Mouse (Mus musculus) liver, embryonic 14.5 days (tissue): Measurements from ENCODE around the gene Fer1l4. TPM values are rescaled to one million over a fixed set of nuclear protein-coding genes. Genes with fewer than 3 reads are reported as not detected.

Source experiments
- ATAC-seq: fragments of 200-750 bp; cut with Nextera tagmentation; 2 replicates; pipeline ENCODE4 v1.8.0; 2017; ENCODE audit warnings: moderate number of reproducible peaks, mild to moderate bottlenecking, moderate library complexity; ENCODE audit not compliant: insufficient read depth
- DNase-seq, 3 experiments: peaks; one replicate each; pipeline ENCODE4 v3.0.0-alpha.2; 2012 to 2013; ENCODE audit warnings: low read depth in 3 of 3, low spot score in 3 of 3
- H3K27ac ChIP-seq: fragments of 300-500 bp; sonication (generic); 2 replicates; pipeline ENCODE4 v1.5.1; 2014; ENCODE audit warnings: moderate library complexity, mild to moderate bottlenecking, control low read depth, inconsistent platforms
- H3K27me3 ChIP-seq: fragments of 300-500 bp; sonication (generic); 2 replicates; pipeline ENCODE4 v1.6.1; 2014; ENCODE audit warnings: mild to moderate bottlenecking, low read length, moderate library complexity; ENCODE audit not compliant: control insufficient read depth, insufficient read depth
- H3K36me3 ChIP-seq: fragments of 300-500 bp; sonication (generic); replicated peaks from 2 replicates; pipeline ENCODE4 v1.6.1; 2014; ENCODE audit warnings: low read depth; ENCODE audit not compliant: control insufficient read depth, insufficient read depth
- H3K4me1 ChIP-seq, 2 experiments: fragments of 200-500 bp in 1 of 2; fragments of 300-500 bp in 1 of 2; sonication (generic) in 1 of 2; replicated peaks; 2 replicates each; pipeline ENCODE4 v1.6.1; 2012 to 2014; ENCODE audit warnings: antibody characterized with exemption in 1 of 2, inconsistent platforms in 1 of 2, low read length in 1 of 2; ENCODE audit not compliant: control insufficient read depth in 2 of 2, insufficient read depth in 2 of 2
- H3K4me2 ChIP-seq: fragments of 300-500 bp; sonication (generic); 2 replicates; pipeline ENCODE4 v1.6.1; 2014; ENCODE audit warnings: low read depth, mild to moderate bottlenecking, control low read depth, moderate library complexity
- H3K4me3 ChIP-seq, 2 experiments: fragments of 200-500 bp in 1 of 2; fragments of 300-500 bp in 1 of 2; sonication (generic) in 1 of 2; 2 replicates each; pipeline ENCODE4 v1.5.1; 2012 to 2014; ENCODE audit warnings: low read depth in 2 of 2, low read length in 2 of 2, mild to moderate bottlenecking in 2 of 2, control low read depth in 1 of 2, inconsistent platforms in 1 of 2, moderate library complexity in 1 of 2; ENCODE audit not compliant: insufficient read depth in 1 of 2
- H3K9ac ChIP-seq: fragments of 300-500 bp; sonication (generic); replicated peaks from 2 replicates; pipeline ENCODE4 v1.6.1; 2014; ENCODE audit warnings: mild to moderate bottlenecking, control low read depth, moderate library complexity
- H3K9me3 ChIP-seq: fragments of 300-500 bp; sonication (generic); 2 replicates; pipeline ENCODE4 v1.6.1; 2016; ENCODE audit warnings: low read length, mixed read lengths; ENCODE audit not compliant: control insufficient read depth
- CTCF ChIP-seq: IDR thresholded peaks from 2 replicates; pipeline ENCODE4 v1.5.1; 2016; ENCODE audit warnings: antibody characterized with exemption, low read depth, control low read depth
- EP300 ChIP-seq: IDR thresholded peaks from 2 replicates; pipeline ENCODE4 v1.6.1; 2016; ENCODE audit warnings: antibody characterized with exemption, low read depth
- WGBS: fragments of 180-500 bp; shearing (Covaris S2); extraction: QIAGEN DNeasy Blood & Tissue Kit; methylation state at CpG from one replicate; pipeline ENCODE4 v1.1.7; 2014; ENCODE audit not compliant: insufficient replicate concordance; 5-methylcytosine and 5-hydroxymethylcytosine counted together
- polyA plus RNA-seq, 2 experiments: library from polyadenylated mRNA; depleted of rRNA in 1 of 2; stranded (reverse) in 1 of 2; unstranded in 1 of 2; fragments of >200 nt; fragmentation: Nextera tagmentation in 1 of 2; extraction: Ambion mirVana in 1 of 2; gene quantifications; 2 replicates each; pipeline versions ENCODE4 v1.2.1 to v1.2.3; 2012 to 2014

Gene Fer1l4
- polyA plus RNA-seq, 2 experiments: not detected

- Histone ChIP-seq H3K4me1 (peaks cover 0 to 7% of the 10 kb centered on the region in 2 experiments; a peak in 3 of 4 replicates), H3K4me3 (no peak overlapping the region), H3K27ac (no peak overlapping the region), H3K4me2 (no peak overlapping the region), H3K27me3 (no peaks in the 10 kb centered on the region), H3K9ac (no peak overlapping the region), H3K9me3 (no peaks in the 10 kb centered on the region), H3K36me3 (peaks cover 32% of the 10 kb centered on the region)
- DNase-seq (no peak), ATAC-seq (no peak)
- WGBS: 76% methylated on average over 14 of the region's 14 CpGs
- TF ChIP-seq EP300 (no peak), CTCF (peak; percentile 25)
Observed at GRCm38 (mm10) chr2:155974087-155974731, 78.5 kb downstream of the Fer1l4 start.

DNA sequence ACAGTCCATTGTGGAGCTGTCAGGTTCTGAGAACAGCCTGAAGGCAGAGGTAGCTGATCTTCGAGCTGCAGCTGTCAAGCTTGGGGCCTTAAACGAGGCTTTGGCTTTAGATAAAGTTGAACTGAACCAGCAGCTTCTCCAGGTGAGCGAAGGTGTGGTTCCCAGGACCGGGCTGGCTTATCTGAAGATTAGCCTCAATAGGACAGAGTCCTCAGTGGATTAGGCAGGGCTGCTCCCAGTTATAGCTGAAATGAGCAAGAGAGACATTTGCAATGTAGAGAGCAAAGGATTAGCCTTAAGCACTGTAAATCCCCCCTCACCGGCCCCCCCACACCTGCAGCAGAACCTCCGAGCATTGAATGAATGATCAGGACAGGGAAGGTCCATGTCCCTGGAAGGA is 79.4 kb downstream of the Fer1l4 start:
- H3K4me2 ChIP-seq: no peak overlapping the region
- no peaks in the 10 kb centered on the region for H3K27me3 ChIP-seq
- H3K4me1 ChIP-seq: peaks cover 0 to 7% of the 10 kb centered on the region in 2 experiments; a peak in 3 of 4 replicates
- H3K9me3 ChIP-seq: no peaks in the 10 kb centered on the region
- WGBS: 53% methylated on average over 6 of the region's 6 CpGs
- H3K27ac ChIP-seq: no peak overlapping the region
- TF ChIP-seq CTCF: no peak
- no peak for TF ChIP-seq EP300
- no peak overlapping the region for H3K9ac ChIP-seq
- peaks cover 37% of the 10 kb centered on the region for H3K36me3 ChIP-seq
- 0 out of 2 replicates have a peak, but pooled peaks have one; percentile 23 for ATAC-seq
- DNase-seq: no peak
- H3K4me3 ChIP-seq: no peak overlapping the region

Other genes starting within 250 kb of the Fer1l4 start
- 3.7 and 5.0 TPM in 2 replicates for gene BC029722, start 233.5 kb downstream of the Fer1l4 start, polyA plus RNA-seq (2012; rRNA removed)
- 2.6 and 2.7 TPM in 2 replicates for gene BC029722, start 233.5 kb downstream of the Fer1l4 start, polyA plus RNA-seq (2014; fragmentation: Nextera tagmentation; extraction: Ambion mirVana)
- 40.9 and 62.4 TPM in 2 replicates for gene Eif6, start 226.0 kb downstream of the Fer1l4 start, polyA plus RNA-seq (2012; rRNA removed)
- gene Eif6, start 226.0 kb downstream of the Fer1l4 start, polyA plus RNA-seq (2014; fragmentation: Nextera tagmentation; extraction: Ambion mirVana): 128 TPM in 2 replicates
- not detected in 2 replicates for gene Fam83c, start 218.1 kb downstream of the Fer1l4 start, polyA plus RNA-seq (2012; rRNA removed)
- gene Fam83c, start 218.1 kb downstream of the Fer1l4 start, polyA plus RNA-seq (2014; fragmentation: Nextera tagmentation; extraction: Ambion mirVana): 0.05 and 0.09 TPM in 2 replicates
- gene Uqcc1, start 122.6 kb downstream of the Fer1l4 start, polyA plus RNA-seq (2012; rRNA removed): 10.5 and 17.4 TPM in 2 replicates
- 25.6 and 31.6 TPM in 2 replicates for gene Uqcc1, start 122.6 kb downstream of the Fer1l4 start, polyA plus RNA-seq (2014; fragmentation: Nextera tagmentation; extraction: Ambion mirVana)
- gene Gm15557, start 112.2 kb downstream of the Fer1l4 start, polyA plus RNA-seq (2012; rRNA removed): not detected in 2 replicates
- gene Gm15557, start 112.2 kb downstream of the Fer1l4 start, polyA plus RNA-seq (2014; fragmentation: Nextera tagmentation; extraction: Ambion mirVana): not detected in 2 replicates
- 0.02 and 0.09 TPM in 2 replicates for gene Gdf5, start 107.6 kb downstream of the Fer1l4 start, polyA plus RNA-seq (2012; rRNA removed)
- gene Gdf5, start 107.6 kb downstream of the Fer1l4 start, polyA plus RNA-seq (2014; fragmentation: Nextera tagmentation; extraction: Ambion mirVana): not detected in 2 replicates
- gene Cep250, start 96.5 kb downstream of the Fer1l4 start, polyA plus RNA-seq (2012; rRNA removed): 6.0 and 9.8 TPM in 2 replicates
- 7.4 and 9.3 TPM in 2 replicates for gene Cep250, start 96.5 kb downstream of the Fer1l4 start, polyA plus RNA-seq (2014; fragmentation: Nextera tagmentation; extraction: Ambion mirVana)
- gene 6430550D23Rik, start 45.0 kb downstream of the Fer1l4 start, polyA plus RNA-seq (2012; rRNA removed): 1.6 and 2.1 TPM in 2 replicates
- 0.41 and 1.9 TPM in 2 replicates for gene 6430550D23Rik, start 45.0 kb downstream of the Fer1l4 start, polyA plus RNA-seq (2014; fragmentation: Nextera tagmentation; extraction: Ambion mirVana)
- 72.8 and 90.2 TPM in 2 replicates for gene Ergic3, start 44.9 kb downstream of the Fer1l4 start, polyA plus RNA-seq (2012; rRNA removed)
- gene Ergic3, start 44.9 kb downstream of the Fer1l4 start, polyA plus RNA-seq (2014; fragmentation: Nextera tagmentation; extraction: Ambion mirVana): 95.7 and 98.0 TPM in 2 replicates
- 0.69 and 1.1 TPM in 2 replicates for gene Spag4, start 12.2 kb upstream of the Fer1l4 start, polyA plus RNA-seq (2012; rRNA removed)
- gene Spag4, start 12.2 kb upstream of the Fer1l4 start, polyA plus RNA-seq (2014; fragmentation: Nextera tagmentation; extraction: Ambion mirVana): 0.49 and 1.2 TPM in 2 replicates
- 17.9 and 21.2 TPM in 2 replicates for gene Cpne1, start 59.0 kb upstream of the Fer1l4 start, polyA plus RNA-seq (2012; rRNA removed)
- 11.5 and 14.0 TPM in 2 replicates for gene Cpne1, start 59.0 kb upstream of the Fer1l4 start, polyA plus RNA-seq (2014; fragmentation: Nextera tagmentation; extraction: Ambion mirVana)
- 1.7 and 5.0 TPM in 2 replicates for gene Rbm12, start 59.0 kb upstream of the Fer1l4 start, polyA plus RNA-seq (2012; rRNA removed)
- gene Rbm12, start 59.0 kb upstream of the Fer1l4 start, polyA plus RNA-seq (2014; fragmentation: Nextera tagmentation; extraction: Ambion mirVana): 9.6 and 9.8 TPM in 2 replicates
- 1.9 and 3.9 TPM in 2 replicates for gene Gm28036, start 74.1 kb upstream of the Fer1l4 start, polyA plus RNA-seq (2012; rRNA removed)
- 5.1 and 5.5 TPM in 2 replicates for gene Gm28036, start 74.1 kb upstream of the Fer1l4 start, polyA plus RNA-seq (2014; fragmentation: Nextera tagmentation; extraction: Ambion mirVana)
- gene Romo1, start 91.1 kb upstream of the Fer1l4 start, polyA plus RNA-seq (2012; rRNA removed): 123 and 181 TPM in 2 replicates
- gene Romo1, start 91.1 kb upstream of the Fer1l4 start, polyA plus RNA-seq (2014; fragmentation: Nextera tagmentation; extraction: Ambion mirVana): 248 and 249 TPM in 2 replicates
- gene Nfs1, start 91.2 kb upstream of the Fer1l4 start, polyA plus RNA-seq (2012; rRNA removed): 37.3 and 40.9 TPM in 2 replicates
- 55.3 and 62.5 TPM in 2 replicates for gene Nfs1, start 91.2 kb upstream of the Fer1l4 start, polyA plus RNA-seq (2014; fragmentation: Nextera tagmentation; extraction: Ambion mirVana)
- gene Rbm39, start 127.3 kb upstream of the Fer1l4 start, polyA plus RNA-seq (2012; rRNA removed): 46.5 and 69.5 TPM in 2 replicates
- gene Rbm39, start 127.3 kb upstream of the Fer1l4 start, polyA plus RNA-seq (2014; fragmentation: Nextera tagmentation; extraction: Ambion mirVana): 207 and 223 TPM in 2 replicates
- gene Phf20, start 143.5 kb upstream of the Fer1l4 start, polyA plus RNA-seq (2012; rRNA removed): 2.6 and 2.9 TPM in 2 replicates
- 10.1 and 12.7 TPM in 2 replicates for gene Phf20, start 143.5 kb upstream of the Fer1l4 start, polyA plus RNA-seq (2014; fragmentation: Nextera tagmentation; extraction: Ambion mirVana)